Mouse (Mus musculus) left cerebral cortex, adult 11 months (tissue): ENCODE measurements at regions not wholly inside any gene's neighbourhood (a gene's known extent, or its start where the extent isn't known, plus 50 kb on each side); places are given as distances from the start of the nearest gene placed in this dataset.
"Not testable (repeated sequence)": the region's sequence is repeated elsewhere in the genome, so short reads cannot be mapped to it uniquely, and the experiment has no call there.

Experiments
- DNase-seq: peaks from one replicate; pipeline ENCODE4 v3.0.0; 2022; ENCODE audit warnings: low spot score

DNA sequence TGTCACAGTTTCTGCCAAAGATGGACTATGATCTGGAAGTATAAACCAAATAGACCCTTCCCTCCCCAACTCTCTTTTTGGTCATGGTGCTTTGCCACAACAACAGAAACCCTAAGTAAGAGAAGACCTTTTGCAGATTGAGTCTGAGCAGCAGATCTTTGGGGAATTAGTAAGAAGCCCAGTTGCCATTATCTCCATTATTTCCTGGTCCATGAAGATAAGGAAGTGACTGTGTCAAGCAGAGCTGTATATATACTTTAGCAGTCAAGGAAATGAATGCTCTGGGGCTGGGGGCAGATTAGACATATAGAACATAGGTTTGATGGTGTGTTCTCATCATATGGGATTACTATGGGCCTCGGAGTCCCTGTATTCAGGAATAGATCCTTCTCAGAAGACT is 117.8 kb upstream of the C9orf72 start:
- DNase-seq = no peak

DNA sequence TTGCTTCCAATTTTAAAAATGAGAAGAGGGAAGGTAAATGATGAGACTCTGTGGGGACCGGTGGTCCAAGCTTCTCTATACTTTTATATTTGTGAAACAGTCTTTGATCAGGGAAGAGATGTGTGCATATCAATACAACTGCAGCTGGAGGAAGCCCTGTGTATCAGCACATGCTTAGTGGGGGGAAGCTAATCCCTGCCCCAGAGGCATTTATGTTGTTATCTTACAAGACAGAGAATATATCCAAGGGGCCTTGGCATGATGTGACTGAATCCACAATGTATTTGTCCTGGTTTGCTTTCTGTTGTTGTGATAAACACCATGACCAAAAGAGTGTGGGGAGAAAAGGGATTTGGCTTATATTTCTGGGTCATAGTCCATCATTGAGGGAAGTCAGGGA is 105.2 kb upstream of the C9orf72 start:
- DNase-seq = no peak

DNA sequence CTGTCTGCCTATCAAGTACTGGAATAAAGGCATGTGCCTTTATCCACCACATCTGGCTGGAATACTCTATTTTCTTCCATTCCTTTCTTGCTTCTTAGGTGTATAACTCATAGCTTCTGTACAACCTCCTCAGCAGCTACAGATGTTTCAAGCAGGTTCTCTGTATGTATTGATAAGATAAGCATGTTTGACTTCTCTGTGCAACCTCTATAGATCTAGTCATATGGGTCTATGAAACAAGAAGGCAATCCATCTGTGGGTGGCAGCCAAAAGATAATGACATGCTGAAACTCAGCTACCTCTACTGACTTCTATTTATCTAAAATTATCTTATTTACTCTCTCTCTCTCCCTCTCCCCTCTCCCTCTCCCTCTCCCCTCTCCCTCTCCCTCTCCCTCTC is 99.3 kb upstream of the C9orf72 start:
- no peak for DNase-seq

DNA sequence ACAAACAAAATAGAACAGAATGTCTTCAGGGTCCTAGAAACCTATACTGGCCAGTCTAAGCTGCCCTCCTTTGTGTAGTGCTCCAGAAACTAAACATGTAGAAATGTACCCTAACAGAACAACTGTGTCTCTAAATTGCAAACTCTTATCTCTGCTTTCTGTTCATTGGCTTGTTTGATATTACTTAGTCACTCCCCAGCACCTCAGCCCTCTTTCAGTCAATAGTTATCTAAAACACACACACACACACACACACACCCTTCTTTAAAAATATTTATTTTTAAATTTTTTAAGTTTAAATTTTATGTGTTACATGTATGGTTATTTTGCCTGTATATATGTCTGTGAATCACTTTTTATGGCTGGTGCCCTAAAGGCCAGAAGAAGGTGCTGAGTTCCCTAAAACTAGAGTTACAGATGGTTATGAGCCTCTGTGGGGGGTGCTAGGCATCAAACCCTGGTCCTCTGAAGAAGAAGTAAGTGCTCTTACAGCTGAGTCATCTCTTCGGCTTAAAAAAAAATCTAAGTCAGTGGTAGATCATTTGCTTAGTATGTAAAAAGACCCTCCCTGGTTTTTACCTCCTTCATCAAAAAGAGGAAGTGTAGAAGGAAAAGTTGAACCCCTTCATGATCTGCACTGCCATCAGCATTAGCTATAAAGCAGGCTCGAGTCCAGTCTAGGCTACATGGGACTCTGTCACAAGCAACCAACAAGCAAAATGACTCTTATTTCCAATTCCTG is 96.6 kb upstream of the C9orf72 start:
- DNase-seq = no peak

DNA sequence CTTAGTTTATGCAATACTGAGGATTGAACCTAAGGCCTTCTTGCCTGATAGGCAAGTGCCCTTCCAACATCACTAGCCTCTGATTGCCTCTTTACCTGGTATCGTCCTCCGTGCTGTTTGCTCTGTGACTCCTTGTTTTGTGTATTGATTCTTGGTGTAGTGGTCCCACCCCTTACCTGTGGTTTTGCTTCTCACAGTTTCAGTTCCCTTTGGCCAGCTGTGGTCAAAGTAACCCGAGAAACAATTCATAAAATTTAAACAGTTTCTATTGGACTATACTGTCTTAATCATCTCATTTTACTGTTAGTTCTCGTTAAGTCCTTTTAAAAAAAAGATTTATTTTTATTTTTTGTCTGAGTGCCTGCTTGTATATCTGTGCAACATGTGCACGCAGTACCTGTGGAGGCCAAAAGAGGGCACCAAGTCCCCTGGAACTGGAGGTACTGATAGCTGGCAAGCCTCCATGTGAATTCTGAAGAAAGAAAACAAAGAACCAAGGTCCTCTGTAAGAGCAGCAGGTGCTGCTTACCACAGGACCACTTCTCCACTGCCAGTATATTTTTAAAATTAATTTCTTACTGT is 84.5 kb upstream of the C9orf72 start:
- peak; percentile 8 for DNase-seq

DNA sequence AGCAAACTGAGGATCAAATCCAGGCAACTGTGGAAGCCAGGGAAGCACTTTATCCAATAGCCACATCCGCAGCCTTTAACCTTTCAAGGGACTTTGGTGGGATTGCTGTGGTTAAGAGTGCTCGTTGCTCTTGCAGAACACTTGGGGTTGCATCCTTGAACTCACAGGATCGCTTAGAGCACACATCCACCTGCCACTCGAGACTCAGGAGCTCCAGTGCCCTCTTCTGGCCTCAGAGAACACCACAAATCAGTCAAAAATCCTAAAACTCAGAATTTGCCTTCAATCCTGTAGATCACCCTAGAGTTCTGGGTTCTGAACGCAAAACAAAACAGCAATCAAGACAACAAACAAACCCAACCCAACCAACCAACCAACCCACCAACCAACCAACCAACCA is 82.2 kb upstream of the C9orf72 start:
- DNase-seq = no peak

DNA sequence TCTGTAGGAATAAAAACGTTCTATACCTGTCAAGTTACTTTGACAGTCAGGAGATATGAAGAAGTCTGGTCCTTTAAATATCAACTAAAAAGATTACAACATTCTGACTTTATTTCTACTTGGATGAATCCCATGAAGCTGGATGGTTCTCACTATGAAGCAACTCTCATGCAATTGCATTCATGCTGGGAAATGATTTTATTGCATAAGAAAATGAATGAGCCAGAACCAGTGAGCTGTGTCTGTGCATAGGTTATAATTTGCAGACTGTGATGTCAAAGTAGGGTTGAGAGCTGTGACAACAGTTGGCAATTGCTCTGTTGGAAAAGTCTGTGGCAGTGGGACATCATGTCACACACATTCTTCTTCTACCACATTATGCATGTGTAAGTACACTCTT is 79.2 kb upstream of the C9orf72 start:
- DNase-seq = no peak

DNA sequence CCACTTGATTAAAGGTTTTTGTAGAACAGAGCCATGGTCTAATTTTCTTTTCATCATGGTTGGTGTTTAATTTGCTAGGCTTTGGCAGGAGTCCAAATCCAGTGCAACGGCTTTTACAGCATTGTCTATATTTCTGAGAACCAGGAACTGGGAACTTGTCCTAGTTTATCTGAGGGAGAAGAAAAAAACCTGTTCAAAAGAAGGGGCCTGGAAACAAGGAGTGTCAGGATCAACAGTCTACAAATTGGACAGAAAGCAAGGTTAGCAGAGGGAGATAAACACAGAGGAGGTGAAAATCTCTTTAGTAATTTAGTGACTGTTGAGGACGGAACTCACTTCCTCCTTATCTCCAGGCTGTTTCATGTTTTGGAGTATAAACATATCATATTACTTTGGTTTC is 74.9 kb upstream of the C9orf72 start:
- DNase-seq = peak; percentile 2

DNA sequence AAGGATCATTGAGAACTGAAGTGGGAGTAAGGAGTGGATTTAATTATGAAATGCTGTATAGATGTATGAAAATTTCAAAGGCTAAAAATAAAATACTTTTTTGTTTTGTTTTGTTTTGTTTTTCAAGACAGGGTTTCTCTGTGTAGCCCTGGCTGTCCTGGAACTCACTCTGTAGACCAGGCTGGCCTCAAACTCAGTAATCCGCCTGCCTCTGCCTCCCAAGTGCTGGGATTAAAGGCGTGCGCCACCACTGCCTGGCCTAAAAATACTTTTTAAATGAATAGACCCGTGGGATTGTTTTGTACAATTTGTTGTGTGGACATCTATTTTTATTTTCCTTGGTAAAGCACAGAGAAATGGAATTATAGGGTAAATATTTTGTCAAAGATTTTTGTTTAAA is 74.4 kb upstream of the C9orf72 start:
- not testable (repeated sequence) for DNase-seq

DNA sequence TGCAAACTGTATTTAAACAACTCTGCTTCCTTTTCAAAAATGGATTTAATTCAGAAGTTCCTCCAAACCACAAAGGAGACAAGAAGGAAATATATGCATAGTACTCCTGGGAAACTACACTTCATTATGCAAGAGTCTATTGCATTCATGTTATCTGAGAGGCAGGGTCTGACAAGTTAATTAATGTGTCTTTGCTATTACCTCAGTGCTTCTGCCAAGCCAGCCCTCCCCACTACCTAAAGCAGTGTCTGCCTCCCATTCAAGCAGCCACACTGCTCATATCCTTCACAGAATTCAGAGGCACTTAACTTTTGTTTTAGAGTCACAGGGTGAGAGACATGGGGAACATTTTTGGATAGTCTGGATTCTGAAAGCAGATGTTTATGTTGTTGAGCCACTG is 58.6 kb upstream of the C9orf72 start:
- DNase-seq = no peak
